Mouse (Mus musculus): Measurements from ENCODE around the gene Ahnak.
"Not testable (repeated sequence)": the region's sequence is repeated elsewhere in the genome, so short reads cannot be mapped to it uniquely, and the experiment has no call there.

Ahnak gene

GRCm38 (mm10) chr19:8997546-8997945 lies 8.5 kb downstream of the Ahnak start:
- no peak for DNase-seq

GRCm38 (mm10) chr19:8998546-8998945 lies 9.5 kb downstream of the Ahnak start:
- no peak for DNase-seq

GRCm38 (mm10) chr19:8999223-8999622 lies 10.1 kb downstream of the Ahnak start:
- DNase-seq: no peak

- not testable (repeated sequence) for DNase-seq
Observed at GRCm38 (mm10) chr19:9006915-9007314, 17.8 kb downstream of the Ahnak start.

GRCm38 (mm10) chr19:9019298-9019697 lies 30.2 kb downstream of the Ahnak start:
- DNase-seq: no peak

- no peak for DNase-seq
Observed at GRCm38 (mm10) chr19:9023021-9023778, 34.1 kb downstream of the Ahnak start.

GRCm38 (mm10) chr19:9025562-9026257 lies 36.6 kb downstream of the Ahnak start:
- no peak for DNase-seq

GRCm38 (mm10) chr19:9026634-9027033 lies 37.5 kb downstream of the Ahnak start:
- no peak for DNase-seq

GRCm38 (mm10) chr19:9027795-9028194 lies 38.7 kb downstream of the Ahnak start:
- DNase-seq: no peak

- DNase-seq: no peak
Observed at GRCm38 (mm10) chr19:9028375-9028774, 39.3 kb downstream of the Ahnak start.

GRCm38 (mm10) chr19:9029640-9030262 lies 40.7 kb downstream of the Ahnak start:
- peak; percentile 12 for DNase-seq

GRCm38 (mm10) chr19:9032502-9033129 lies 43.5 kb downstream of the Ahnak start:
- DNase-seq: no peak

GRCm38 (mm10) chr19:9033412-9034340 lies 44.6 kb downstream of the Ahnak start:
- no peak for DNase-seq

GRCm38 (mm10) chr19:9034480-9034879 lies 45.4 kb downstream of the Ahnak start:
- DNase-seq: no peak

GRCm38 (mm10) chr19:9035101-9035500 lies 46.0 kb downstream of the Ahnak start:
- DNase-seq: no peak

GRCm38 (mm10) chr19:9038136-9038535 lies 49.1 kb downstream of the Ahnak start:
- no peak for DNase-seq

- DNase-seq: no peak
Observed at GRCm38 (mm10) chr19:9039266-9039665, 50.2 kb downstream of the Ahnak start.

- no peak for DNase-seq
Observed at GRCm38 (mm10) chr19:9039928-9040327, 50.8 kb downstream of the Ahnak start.

- DNase-seq: no peak
Observed at GRCm38 (mm10) chr19:9040649-9041048, 51.6 kb downstream of the Ahnak start.

- no peak for DNase-seq
Observed at GRCm38 (mm10) chr19:9041074-9041473, 52.0 kb downstream of the Ahnak start.

- DNase-seq: no peak
Observed at GRCm38 (mm10) chr19:9043123-9043522, 54.0 kb downstream of the Ahnak start.

- DNase-seq: no peak
Observed at GRCm38 (mm10) chr19:9044291-9044690, 55.2 kb downstream of the Ahnak start.
